Mouse (Mus musculus): ENCODE data around the gene Gm7102.
"Not testable (repeated sequence)": the region's sequence is repeated elsewhere in the genome, so short reads cannot be mapped to it uniquely, and the experiment has no call there.

Gene Gm7102

GRCm38 (mm10) chr19:61175756-61176324 lies at the start of gene Gm7102:
Gm7102 (minus strand) TSS chr19:61176309.
- no peak for DNase-seq

- peak; percentile 17 to 25 for DNase-seq
Observed at GRCm38 (mm10) chr19:61224678-61225525, 48.8 kb upstream of the Gm7102 start.

GRCm38 (mm10) chr19:61223706-61224328 lies 47.7 kb upstream of the Gm7102 start:
- DNase-seq: no peak

- not testable (repeated sequence) for DNase-seq
Observed at GRCm38 (mm10) chr19:61207506-61207905, 31.4 kb upstream of the Gm7102 start.

GRCm38 (mm10) chr19:61199836-61200235 lies 23.7 kb upstream of the Gm7102 start:
- peak; percentile 26 to 43 for DNase-seq

- peak; percentile 86 to 90 for DNase-seq
Observed at GRCm38 (mm10) chr19:61199316-61199715, 23.2 kb upstream of the Gm7102 start.

- not testable (repeated sequence) for DNase-seq
Observed at GRCm38 (mm10) chr19:61183590-61183989, 7.5 kb upstream of the Gm7102 start, which contains the start of gene Gm6020. Gm6020 (plus strand) TSS chr19:61183890.

GRCm38 (mm10) chr19:61151701-61152420 lies 24.2 kb downstream of the Gm7102 start:
- DNase-seq: peak; percentile 9 to 24

GRCm38 (mm10) chr19:61151372-61151700 lies 24.8 kb downstream of the Gm7102 start:
- DNase-seq: peak in 1 of 2 experiments; percentile 32

GRCm38 (mm10) chr19:61141299-61141698 lies 34.8 kb downstream of the Gm7102 start:
- no peak for DNase-seq

- DNase-seq: peak; percentile 87 to 88
Observed at GRCm38 (mm10) chr19:61140342-61141206, 35.5 kb downstream of the Gm7102 start, which contains the start of gene Zfp950. Zfp950 (minus strand) TSS chr19:61140840.

GRCm38 (mm10) chr19:61138655-61139054 lies 37.5 kb downstream of the Gm7102 start:
- DNase-seq: no peak

GRCm38 (mm10) chr19:61131096-61131495 lies 45.0 kb downstream of the Gm7102 start:
- DNase-seq: no peak
